Mouse (Mus musculus): ENCODE results near the gene Foxe3.

- TF ChIP-seq HCFC1 (IDR thresholded peaks at IDR 0.05; ENCODE audit: borderline replicate concordance, insufficient read depth, low read length) (no peak), ZNF384 (IDR thresholded peaks at IDR 0.05; ENCODE audit: low read depth, low read length) (no peak), MAFK (IDR thresholded peaks at IDR 0.05; ENCODE audit: insufficient read depth, low read depth, low read length) (no peak)
Observed at GRCm38 (mm10) chr4:114942112-114942511, 16.3 kb upstream of the Foxe3 start.
